In genomic region chr1:186772005-186772404, GRCm38 (mm10) we compare ENCODE assay signal across 20 mouse cellular contexts. TPM values are rescaled to one million over a fixed set of nuclear protein-coding genes. Genes with fewer than 3 reads are reported as not detected.
A peak's percentile ranks its signal among the peaks of the same experiment; 100 is the strongest.
DNase-seq lines count a peak whose midpoint lies in the region; ATAC-seq and TF ChIP-seq lines count a peak whose summit lies in the region.
"Had no signal": no experiment of that assay in that cellular context is flagged by ENCODE, and none has a peak within 500 bp of the region (broad histone marks: within the 10 kb centered on the region; RNA-seq: fewer than 3 reads in every experiment).

No protein-coding gene starts in this region.

- no peak overlapping the region for H3K27ac ChIP-seq in lung, embryonic 14.5 days (ENCODE audit: low read depth)
- no peak overlapping the region for H3K27ac ChIP-seq in lung, embryonic 16.5 days (ENCODE audit: low read length)
- H3K27ac ChIP-seq: embryonic facial prominence, embryonic 13.5 days; forebrain, embryonic 13.5 days; forebrain, embryonic 15.5 days had no signal

- no peak overlapping the region for H3K4me3 ChIP-seq in lung, embryonic 14.5 days (ENCODE audit: low read depth, low read length)
- no peak overlapping the region for H3K4me3 ChIP-seq in lung, embryonic 16.5 days (ENCODE audit: low read length)
- no peak overlapping the region for H3K4me3 ChIP-seq in lung, adult 2 months (replicated peaks; ENCODE audit: extremely low read depth, low read depth, low read length)
- no peak overlapping the region for H3K4me3 ChIP-seq in myocyte
- H3K4me3 ChIP-seq: embryonic facial prominence, embryonic 13.5 days; forebrain, embryonic 13.5 days; forebrain, embryonic 15.5 days had no signal

- TF ChIP-seq POLR2A in lung, adult 2 months (IDR thresholded peaks at IDR 0.05; ENCODE audit: borderline replicate concordance, extremely low read depth, low read depth, low read length): no peak
- no peak for TF ChIP-seq POLR2A in myocyte (IDR thresholded peaks at IDR 0.05; ENCODE audit: insufficient read length, low read depth)

- no peak for TF ChIP-seq CTCF in lung, embryonic 14.5 days (IDR thresholded peaks at IDR 0.05; ENCODE audit: low read depth)
- TF ChIP-seq CTCF in lung, adult 2 months (IDR thresholded peaks at IDR 0.05; ENCODE audit: insufficient read depth, low read length): no peak

- H3K9ac ChIP-seq in lung, embryonic 14.5 days: no peak overlapping the region
- no peak overlapping the region for H3K9ac ChIP-seq in lung, embryonic 16.5 days (ENCODE audit: low read length)
- H3K9ac ChIP-seq: embryonic facial prominence, embryonic 13.5 days; forebrain, embryonic 13.5 days; forebrain, embryonic 15.5 days; forebrain, postnatal 0 days had no signal

- H3K9me3 ChIP-seq in lung, embryonic 14.5 days (ENCODE audit: low read depth, low read length): no peaks in the 10 kb centered on the region
- no peaks in the 10 kb centered on the region for H3K9me3 ChIP-seq in lung, embryonic 16.5 days (ENCODE audit: control insufficient read depth, low read length)
- H3K9me3 ChIP-seq: embryonic facial prominence, embryonic 13.5 days; forebrain, embryonic 13.5 days; forebrain, embryonic 15.5 days had no signal

- H3K4me2 ChIP-seq in lung, embryonic 14.5 days: peak overlapping the region; percentile 16; the same call in 1 of the 2 replicates
- H3K4me2 ChIP-seq in lung, embryonic 16.5 days (ENCODE audit: low read depth, low read length): no peak overlapping the region
- peak overlapping the region; percentile 33 for H3K4me2 ChIP-seq in myocyte (ENCODE audit: low read depth)
- H3K4me2 ChIP-seq: embryonic facial prominence, embryonic 13.5 days; forebrain, embryonic 13.5 days; forebrain, embryonic 15.5 days had no signal

- ATAC-seq in lung, embryonic 14.5 days (ENCODE audit: insufficient read depth): no peak
- ATAC-seq in lung, embryonic 16.5 days (ENCODE audit: low read depth): peak; percentile 80

- no peak overlapping the region for H3ac ChIP-seq in myocyte (ENCODE audit: control insufficient read depth, insufficient read length)

- H3K36me3 ChIP-seq in lung, embryonic 14.5 days (ENCODE audit: insufficient read depth): no peaks in the 10 kb centered on the region
- H3K36me3 ChIP-seq in lung, embryonic 16.5 days (ENCODE audit: control insufficient read depth, insufficient read depth, low read length): no peaks in the 10 kb centered on the region
- H3K36me3 ChIP-seq in myocyte (ENCODE audit: control insufficient read depth, insufficient read depth): no peaks in the 10 kb centered on the region
- H3K36me3 ChIP-seq: embryonic facial prominence, embryonic 13.5 days; forebrain, embryonic 15.5 days had no signal

- WGBS in lung, embryonic 14.5 days: 39% methylated on average over 6 of the region's 6 CpGs
- 33% methylated on average over 6 of the region's 6 CpGs for WGBS in lung, embryonic 16.5 days
- WGBS in lung, adult 2 months: 56% methylated on average over 6 of the region's 6 CpGs

- no peaks in the 10 kb centered on the region for H3K27me3 ChIP-seq in lung, embryonic 14.5 days (ENCODE audit: insufficient read depth, low read length)
- H3K27me3 ChIP-seq in lung, embryonic 16.5 days (ENCODE audit: control insufficient read depth, insufficient read depth, low read depth, low read length): no peaks in the 10 kb centered on the region
- no peaks in the 10 kb centered on the region for H3K27me3 ChIP-seq in myocyte (ENCODE audit: control insufficient read depth, insufficient read depth, insufficient read length)
- H3K27me3 ChIP-seq: embryonic facial prominence, embryonic 13.5 days; forebrain, embryonic 13.5 days had no signal

- H3K79me2 ChIP-seq in myocyte (ENCODE audit: control insufficient read depth, insufficient read depth): no peaks in the 10 kb centered on the region

- no peaks in the 10 kb centered on the region for H3K4me1 ChIP-seq in lung, embryonic 14.5 days (ENCODE audit: insufficient read depth)
- no peaks in the 10 kb centered on the region for H3K4me1 ChIP-seq in lung, embryonic 16.5 days (replicated peaks; ENCODE audit: control insufficient read depth, insufficient read depth, low read length)
- H3K4me1 ChIP-seq in lung, adult 2 months (ENCODE audit: control insufficient read depth, insufficient read depth, low read length): no peaks in the 10 kb centered on the region
- H3K4me1 ChIP-seq: embryonic facial prominence, embryonic 13.5 days had no signal

- DNase-seq in lung, embryonic 14.5 days: peak; percentile 78
- DNase-seq in lung, adult 18-20 months: no peak
- DNase-seq in lung, adult 2 months: no peak
- DNase-seq in lung, postnatal 14 days: peak; percentile 6
- no peak for DNase-seq in lung, postnatal 10 days
- DNase-seq in right cerebral cortex, adult 18-20 months: no peak
- DNase-seq: adrenal gland, adult 2 months; adrenal gland, postnatal 10 days; adrenal gland, postnatal 25 days; cerebellum, adult 11 months; cerebellum, adult 18-20 months; cerebellum, adult 8-10 months; cerebellum, adult 9-11 months; cerebellum, postnatal 14 days had no signal

TF ChIP-seq in myocyte, 11 proteins besides CTCF, POLR2A, EP300 and RAD21:
- TF ChIP-seq REST (IDR thresholded peaks at IDR 0.05; ENCODE audit: insufficient read depth, insufficient read length) (no peak), CEBPB (IDR thresholded peaks at IDR 0.05; ENCODE audit: insufficient read depth, poor library complexity, severe bottlenecking) (no peak), POLR2AphosphoS2 (IDR thresholded peaks at IDR 0.05; ENCODE audit: insufficient read length, low read depth) (no peak), MYOD1 (IDR thresholded peaks at IDR 0.05; ENCODE audit: control insufficient read depth in 1 of 3, insufficient read length in 2 of 3, low read depth in 2 of 3) (no peak), SRF (IDR thresholded peaks at IDR 0.05; ENCODE audit: control insufficient read depth, insufficient read length, low read depth) (no peak), MYOG (IDR thresholded peaks at IDR 0.05; ENCODE audit: control insufficient read depth in 1 of 3, insufficient read depth in 1 of 3, insufficient read length in 2 of 3, low read depth in 2 of 3) (no peak), TCF3 (IDR thresholded peaks at IDR 0.05; ENCODE audit: insufficient read length, low read depth) (no peak)

RNA-seq across cellular contexts. Expression of gene Rrp15, which starts 22.8 kb away (rescaled TPM):
- 79.0 and 79.7 TPM in 2 replicates for polyA plus RNA-seq in lung, embryonic 14.5 days (2014; fragmentation: Nextera tagmentation; extraction: Ambion mirVana)
- 50.8 and 56.4 TPM in 2 replicates for polyA plus RNA-seq in lung, embryonic 16.5 days (2015; fragmentation: Nextera tagmentation; extraction: Ambion mirVana)
- polyA plus RNA-seq in lung, adult 2 months (2012; rRNA removed): 2.3 and 3.4 TPM in 2 replicates
- polyA plus RNA-seq in myocyte (2012; fragmentation: generic; extraction: Trizol): 19.9 TPM

Comparison
In these comparisons a context has a peak if more than half of its experiments do, and no peak if none do; other contexts are left out.
1. DNase-seq: peak in lung, embryonic 14.5 days (single experiment) and lung, postnatal 14 days (single experiment); none in lung, adult 18-20 months (0 of 2), lung, adult 2 months (single experiment), lung, postnatal 10 days (single experiment) and right cerebral cortex, adult 18-20 months (single experiment).